Mouse (Mus musculus): ENCODE measurements around the gene Nop16.
A peak's percentile ranks its signal among the peaks of the same experiment; 100 is the strongest.

Gene Nop16

GRCm38 (mm10) chr13:54596870-54597269, 7.0 kb upstream of the Nop16 start:
- DNase-seq (ENCODE audit: low spot score in 2 of 2), result no peak

- DNase-seq (ENCODE audit: low spot score in 2 of 2), result no peak
These were observed 6.3 kb upstream of the Nop16 start for GRCm38 (mm10) chr13:54596107-54596690.

GRCm38 (mm10) chr13:54593617-54594016, 3.7 kb upstream of the Nop16 start:
- no peak for DNase-seq (ENCODE audit: low spot score in 2 of 2)

- no peak for DNase-seq (ENCODE audit: low spot score in 2 of 2)
These were observed 2.0 kb upstream of the Nop16 start for GRCm38 (mm10) chr13:54591776-54592356.

- no peak for DNase-seq (ENCODE audit: low spot score in 2 of 2)
These were observed 385 bp downstream of the Nop16 start for GRCm38 (mm10) chr13:54589414-54589995.

- no peak for DNase-seq (ENCODE audit: low spot score in 2 of 2)
These were observed 4.1 kb downstream of the Nop16 start for GRCm38 (mm10) chr13:54585831-54586230.

GRCm38 (mm10) chr13:54582860-54583259, 7.0 kb downstream of the Nop16 start:
- no peak for DNase-seq (ENCODE audit: low spot score in 2 of 2)

GRCm38 (mm10) chr13:54582126-54582525, 7.8 kb downstream of the Nop16 start:
- no peak for DNase-seq (ENCODE audit: low spot score in 2 of 2)

- no peak for DNase-seq (ENCODE audit: low spot score in 2 of 2)
These were observed 8.5 kb downstream of the Nop16 start for GRCm38 (mm10) chr13:54581385-54581784.

- DNase-seq (ENCODE audit: low spot score in 2 of 2), result no peak
These were observed 12.0 kb downstream of the Nop16 start for GRCm38 (mm10) chr13:54577652-54578507.

GRCm38 (mm10) chr13:54575489-54575888, 14.4 kb downstream of the Nop16 start:
- DNase-seq (ENCODE audit: low spot score in 2 of 2), result no peak

GRCm38 (mm10) chr13:54574854-54575481, 14.9 kb downstream of the Nop16 start, which contains the start of gene Arl10:
Gene Arl10, plus strand, starts transcription at chr13:54575015.
- DNase-seq (ENCODE audit: low spot score in 2 of 2), result peak; percentile 38 to 58

GRCm38 (mm10) chr13:54572621-54573020, 17.3 kb downstream of the Nop16 start:
- DNase-seq (ENCODE audit: low spot score in 2 of 2), result no peak

GRCm38 (mm10) chr13:54571637-54572036, 18.3 kb downstream of the Nop16 start:
- DNase-seq (ENCODE audit: low spot score in 2 of 2), result no peak

GRCm38 (mm10) chr13:54570736-54571135, 19.2 kb downstream of the Nop16 start:
- no peak for DNase-seq (ENCODE audit: low spot score in 2 of 2)

GRCm38 (mm10) chr13:54569282-54569681, 20.6 kb downstream of the Nop16 start:
- DNase-seq (ENCODE audit: low spot score in 2 of 2), result no peak

GRCm38 (mm10) chr13:54568380-54568779, 21.5 kb downstream of the Nop16 start:
- no peak for DNase-seq (ENCODE audit: low spot score in 2 of 2)

- DNase-seq (ENCODE audit: low spot score in 2 of 2), result no peak
These were observed 24.1 kb downstream of the Nop16 start for GRCm38 (mm10) chr13:54565594-54566345.

- DNase-seq (ENCODE audit: low spot score in 2 of 2), result peak; percentile 83 to 88
These were observed 24.7 kb downstream of the Nop16 start, which contains the start of gene 4833439L19Rik for GRCm38 (mm10) chr13:54565201-54565581. Gene 4833439L19Rik, minus strand, starts transcription at chr13:54565435.

- no peak for DNase-seq (ENCODE audit: low spot score in 2 of 2)
These were observed 25.4 kb downstream of the Nop16 start for GRCm38 (mm10) chr13:54564232-54565200.
